Mouse (Mus musculus): ENCODE measurements around the gene Naglu. TPM values are rescaled to one million over a fixed set of nuclear protein-coding genes. Genes with fewer than 3 reads are reported as not detected.
"Not testable (repeated sequence)": the region's sequence is repeated elsewhere in the genome, so short reads cannot be mapped to it uniquely, and the experiment has no call there.

The Naglu gene
- total RNA-seq, 2 experiments from 2014 or later = 8.0 to 8.7 TPM

- DNase-seq (ENCODE audit: low spot score) = no peak
- intact Hi-C loops (cut with DNase I) = no loop called here
Observed at GRCm38 (mm10) chr11:101115564-101115963, 45.8 kb downstream of the Naglu start.

- intact Hi-C loops (cut with DNase I) = no loop called here
- DNase-seq (ENCODE audit: low spot score) = no peak
Observed at GRCm38 (mm10) chr11:101118105-101118504, 48.3 kb downstream of the Naglu start.

GRCm38 (mm10) chr11:101119131-101119760 is 49.4 kb downstream of the Naglu start:
- no peak for DNase-seq (ENCODE audit: low spot score)
- intact Hi-C loops (cut with DNase I) = loop anchor here (1.0 kb wide), 1 partner anchor 24 kb away; the partner anchor contains the start of gene Psmc3ip

- peak; percentile 98 for DNase-seq (ENCODE audit: low spot score)
- intact Hi-C loops (cut with DNase I) = loop anchor here (1.0 to 2.0 kb wide), 2 partner anchors 25 to 49 kb away; partner anchors contain the start of gene Psmc3ip
Observed at GRCm38 (mm10) chr11:101119761-101120544, 50.1 kb downstream of the Naglu start, which contains the start of the genes Retreg3 and Tubg1. TSS of gene Retreg3 (minus strand) at chr11:101119893. TSS of gene Tubg1 (plus strand) at chr11:101119938.

- intact Hi-C loops (cut with DNase I) = loop anchor here (2.0 kb wide), 1 partner anchor 48 kb away; no protein-coding TSS in a partner anchor
- DNase-seq (ENCODE audit: low spot score) = no peak
Observed at GRCm38 (mm10) chr11:101120545-101121188, 50.9 kb downstream of the Naglu start.

GRCm38 (mm10) chr11:101124494-101124893 is 54.7 kb downstream of the Naglu start:
- DNase-seq (ENCODE audit: low spot score); intact Hi-C loops (cut with DNase I): not testable (repeated sequence)

- intact Hi-C loops (cut with DNase I); DNase-seq (ENCODE audit: low spot score): not testable (repeated sequence)
Observed at GRCm38 (mm10) chr11:101125008-101125407, 55.2 kb downstream of the Naglu start.

- intact Hi-C loops (cut with DNase I) = no loop called here
Observed at GRCm38 (mm10) chr11:101127075-101127474, 57.3 kb downstream of the Naglu start.

More at GRCm38 (mm10) chr11:101127075-101127474, 57.3 kb downstream of the Naglu start:
- no peak for DNase-seq (ENCODE audit: low spot score)

Small RNA genes within 50 kb of the gene (microRNA-seq; reads per million reads assigned to microRNA genes)
- 1.1 reads per million for gene Mir6928

Other genes with a start within 250 kb of the Naglu start
- 10 to 100 TPM; 67.6 to 68.9 TPM for gene Stat5b, start 219.3 kb upstream of the Naglu start, total RNA-seq (2021)
- gene Stat5a, start 210.7 kb upstream of the Naglu start, total RNA-seq (2021) = 10 to 100 TPM; 24.3 to 30.1 TPM
- 100 to 1,000 TPM in 1 of 2 experiments, 10 to 100 TPM in 1; 91.3 to 119 TPM for gene Stat3, start 130.5 kb upstream of the Naglu start, total RNA-seq (2021)
- 100 to 1,000 TPM; 275 to 277 TPM for gene Cavin1, start 99.1 kb upstream of the Naglu start, total RNA-seq (2021)
- 10 to 100 TPM; 84.7 to 87.3 TPM for gene Atp6v0a1, start 60.6 kb upstream of the Naglu start, total RNA-seq (2021)
- under 1 TPM; 0.55 to 0.64 TPM for gene Hsd17b1, start 8.4 kb downstream of the Naglu start, total RNA-seq (2021)
- 10 to 100 TPM; 15.8 to 17.1 TPM for gene Coasy, start 12.6 kb downstream of the Naglu start, total RNA-seq (2021)
- 10 to 100 TPM; 19.1 to 21.4 TPM for gene Mlx, start 17.3 kb downstream of the Naglu start, total RNA-seq (2021)
- gene Psmc3ip, start 25.4 kb downstream of the Naglu start, total RNA-seq (2021) = 1 to 10 TPM; 3.1 TPM
- 10 to 100 TPM; 34.0 to 35.5 TPM for gene Retreg3, start 49.9 kb downstream of the Naglu start, total RNA-seq (2021)
- 10 to 100 TPM; 24.4 to 27.3 TPM for gene Tubg1, start 49.9 kb downstream of the Naglu start, total RNA-seq (2021)
- gene Tubg2, start 85.9 kb downstream of the Naglu start, total RNA-seq (2021) = 1 to 10 TPM; 2.5 to 3.9 TPM
- 1 to 10 TPM; 1.7 to 2.4 TPM for gene Cntnap1, start 100.5 kb downstream of the Naglu start, total RNA-seq (2021)
- gene Plekhh3, start 101.3 kb downstream of the Naglu start, total RNA-seq (2021) = 10 to 100 TPM; 24.5 to 28.5 TPM
- under 1 TPM in 1 of 2 experiments, not detected in 1; 0.14 TPM for gene Ccr10, start 105.4 kb downstream of the Naglu start, total RNA-seq (2021)
- gene Ezh1, start 156.5 kb downstream of the Naglu start, total RNA-seq (2021) = 10 to 100 TPM; 26.0 to 30.4 TPM
- gene Ramp2, start 176.0 kb downstream of the Naglu start, total RNA-seq (2021) = 100 to 1,000 TPM in 1 of 2 experiments, 10 to 100 TPM in 1; 80.9 to 123 TPM
- 10 to 100 TPM; 78.2 to 85.0 TPM for gene Vps25, start 183.7 kb downstream of the Naglu start, total RNA-seq (2021)
- 10 to 100 TPM in 1 of 2 experiments, 1 to 10 TPM in 1; 9.6 to 14.6 TPM for gene Wnk4, start 190.6 kb downstream of the Naglu start, total RNA-seq (2021)
- under 1 TPM; 0.10 to 0.28 TPM for gene Cntd1, start 209.0 kb downstream of the Naglu start, total RNA-seq (2021)
- 10 to 100 TPM; 89.0 to 96.9 TPM for gene Coa3, start 209.1 kb downstream of the Naglu start, total RNA-seq (2021)
- 100 to 1,000 TPM in 1 of 2 experiments, 10 to 100 TPM in 1; 92.8 to 102 TPM for gene Becn1, start 232.3 kb downstream of the Naglu start, total RNA-seq (2021)
- gene Psme3, start 246.2 kb downstream of the Naglu start, total RNA-seq (2021) = 10 to 100 TPM; 80.6 to 88.8 TPM